Mouse (Mus musculus): ENCODE results near the gene Lbh.

The Lbh gene

DNA sequence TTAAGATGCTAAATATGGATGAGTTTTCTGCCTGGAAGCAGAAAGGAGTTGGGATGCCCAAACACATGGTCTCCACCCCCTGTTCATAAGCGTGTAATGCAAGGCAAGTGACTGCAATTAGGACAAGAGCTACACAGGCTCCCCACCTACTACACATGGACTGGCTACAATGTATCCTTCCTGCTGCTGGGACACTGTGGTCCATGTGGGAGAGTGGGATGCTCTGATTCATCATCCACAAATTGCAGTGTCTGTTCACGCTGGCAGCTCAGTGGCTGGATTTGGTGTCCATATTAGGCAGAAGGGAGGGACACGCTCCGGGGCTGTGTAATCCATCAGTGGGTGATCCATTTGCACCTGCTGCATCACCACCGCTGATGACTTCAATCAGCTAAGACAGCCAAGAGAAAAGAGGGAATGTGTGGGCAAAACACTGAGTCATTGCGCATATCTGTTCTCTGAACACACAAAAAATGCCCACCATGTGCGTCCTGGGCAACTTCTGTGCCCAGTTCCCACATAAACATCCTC lies 52.6 kb downstream of the Lbh start:
- DNase-seq (ENCODE audit: low read depth, low spot score) = no peak

DNA sequence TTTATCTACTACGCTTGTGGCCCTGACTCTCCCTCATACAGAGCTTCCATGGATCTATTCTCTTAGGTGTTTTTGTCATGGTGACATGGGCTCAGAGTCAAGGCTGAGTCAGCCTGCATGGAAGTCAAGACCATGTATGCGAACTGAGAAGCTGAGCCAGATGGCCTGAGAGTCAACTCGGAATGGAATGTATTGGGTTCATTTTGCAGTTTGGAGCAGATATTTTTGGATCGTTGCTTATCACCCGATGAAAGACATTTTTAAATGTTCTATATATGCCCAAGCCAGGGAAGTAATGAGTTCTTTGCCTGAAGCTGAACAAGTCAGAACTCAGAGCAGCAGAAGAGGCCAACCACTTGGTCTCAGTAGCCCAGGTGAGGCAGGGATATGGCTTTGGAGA lies 54.9 kb downstream of the Lbh start:
- DNase-seq (ENCODE audit: low read depth, low spot score) = no peak

DNA sequence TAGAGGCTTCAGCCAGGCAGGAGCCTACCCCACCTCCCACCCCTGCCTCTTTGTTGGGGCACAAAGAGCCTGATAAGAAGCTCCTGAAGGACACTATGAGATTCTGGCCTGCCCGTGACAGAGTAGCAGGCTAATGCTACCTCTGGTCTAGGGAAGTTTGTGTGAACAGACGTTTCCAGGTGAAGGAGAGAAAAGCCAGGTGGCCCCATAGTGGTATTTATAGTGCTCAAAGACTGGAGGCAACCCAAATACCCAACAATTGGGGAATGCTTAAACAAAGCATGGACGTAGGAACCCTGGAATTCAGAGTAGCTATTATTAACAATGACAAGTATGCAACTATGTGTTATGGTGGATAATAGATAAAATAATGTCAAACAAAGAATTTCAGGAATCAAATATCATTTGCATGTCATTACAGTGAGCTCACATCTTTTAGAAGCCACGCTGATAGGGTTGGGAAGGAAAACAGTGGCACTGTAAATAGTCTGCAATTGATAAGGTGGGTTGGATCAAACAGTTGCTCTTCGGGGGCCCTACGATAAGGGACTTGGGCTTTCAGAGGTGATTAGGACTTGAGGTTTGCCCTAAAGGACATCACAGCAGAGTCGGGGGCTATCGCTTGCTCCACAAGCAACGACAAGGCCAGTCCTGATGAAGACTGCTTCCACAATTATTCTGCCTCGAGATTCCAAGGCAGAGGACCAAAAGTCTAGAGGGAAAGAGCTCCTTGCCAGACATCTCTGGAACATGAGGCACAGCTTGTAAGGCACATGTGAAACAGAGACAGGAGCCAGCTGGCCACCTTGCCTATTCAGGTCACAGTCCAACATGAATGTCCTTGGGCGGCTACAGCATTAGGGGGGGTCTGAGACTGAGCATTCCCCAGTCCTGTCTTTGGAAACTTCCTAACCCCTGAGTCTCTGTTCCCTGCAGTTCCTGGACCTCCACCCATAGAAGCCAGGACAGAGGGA lies 58.4 kb downstream of the Lbh start:
- no peak for DNase-seq (ENCODE audit: low read depth, low spot score)

DNA sequence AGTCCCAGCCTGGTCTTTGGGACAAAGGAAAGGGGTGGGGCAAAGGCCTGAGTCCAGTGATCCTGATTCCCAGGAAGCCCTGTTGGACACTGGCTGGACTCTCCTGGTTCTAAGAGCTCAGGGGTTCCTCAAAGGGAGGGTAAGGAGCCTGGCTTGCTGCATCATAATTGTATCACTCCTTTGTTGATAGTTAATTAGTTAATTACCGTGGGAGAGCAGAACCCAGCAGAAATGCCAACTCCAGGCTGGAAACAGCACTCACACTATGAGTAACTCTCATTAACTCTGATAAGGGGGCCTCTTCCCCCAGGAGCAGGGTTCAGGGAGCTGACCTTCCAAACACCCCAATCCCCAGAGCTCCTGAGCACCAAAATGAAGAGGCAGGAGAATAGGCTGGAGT lies 59.5 kb downstream of the Lbh start:
- DNase-seq (ENCODE audit: low read depth, low spot score) = no peak

DNA sequence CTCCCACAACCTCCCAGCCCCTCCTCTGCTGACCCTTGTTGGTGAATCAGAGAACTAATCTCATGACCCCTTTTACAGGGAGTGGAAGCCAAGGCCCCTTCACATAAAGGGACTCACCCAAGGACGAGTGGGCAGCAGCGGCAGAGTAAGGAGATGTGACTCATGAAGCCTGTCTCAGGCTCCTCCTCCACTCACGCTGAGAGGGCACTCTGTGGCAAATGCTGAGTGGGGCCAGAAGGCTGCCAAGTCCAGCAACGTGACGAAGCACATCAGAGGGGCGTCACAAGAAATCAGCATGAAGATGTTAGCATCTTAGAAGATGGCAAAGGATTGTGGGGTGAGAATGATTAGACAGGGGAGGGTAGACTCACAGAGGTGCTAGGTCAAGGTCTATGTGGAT lies 64.1 kb downstream of the Lbh start:
- no peak for DNase-seq (ENCODE audit: low read depth, low spot score)

DNA sequence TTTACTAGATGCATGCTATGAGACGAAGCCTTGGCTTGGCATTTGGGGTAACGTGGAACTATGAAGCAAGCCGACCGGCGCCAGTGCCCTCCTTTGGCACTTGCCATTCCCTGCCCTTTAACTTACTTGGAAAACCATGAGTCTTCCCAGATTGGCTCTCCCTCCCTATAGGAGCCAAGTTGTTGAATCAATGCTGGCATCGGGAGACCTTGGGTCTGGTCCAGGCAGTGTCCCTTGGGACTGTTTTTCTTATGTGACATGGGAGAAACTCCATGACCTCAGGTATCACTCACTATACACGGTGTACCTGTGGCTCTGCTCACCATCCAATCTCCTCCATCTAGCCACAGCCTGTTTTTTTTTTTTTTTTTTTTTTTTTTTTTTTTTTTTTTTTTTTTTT lies 65.4 kb downstream of the Lbh start:
- no peak for DNase-seq (ENCODE audit: low read depth, low spot score)

DNA sequence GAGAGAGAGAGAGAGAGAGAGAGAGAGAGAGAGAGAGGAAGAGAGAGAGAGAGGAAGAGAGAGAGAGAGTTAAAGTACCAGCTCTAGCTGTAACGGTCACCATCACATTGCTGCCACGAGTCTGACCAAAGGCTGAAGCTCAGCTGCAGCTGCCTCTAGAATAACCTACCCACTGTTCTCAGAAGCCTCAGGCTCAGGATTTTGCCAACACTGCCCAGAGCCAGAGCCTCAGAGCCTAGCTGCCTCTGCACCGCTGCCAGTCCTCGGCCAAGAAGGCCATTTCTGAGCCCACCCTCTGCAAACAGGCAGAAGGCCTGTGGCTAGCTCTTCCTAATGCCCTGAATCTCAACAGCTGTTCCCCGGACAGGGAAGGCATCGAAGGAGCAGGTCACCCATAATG lies 70.9 kb downstream of the Lbh start:
- no peak for DNase-seq (ENCODE audit: low read depth, low spot score)

Measured in embryo, embryonic 11.5 days (tissue).